Mouse (Mus musculus) brain, embryonic 14.5 days (tissue): ENCODE measurements around the gene Snrpg. TPM values are rescaled to one million over a fixed set of nuclear protein-coding genes. Genes with fewer than 3 reads are reported as not detected.
A peak's percentile ranks its signal among the peaks of the same experiment; 100 is the strongest.

ENCODE experiments used
- DNase-seq: peaks from one replicate; pipeline ENCODE4 v3.0.0-alpha.2; 2011; ENCODE audit warnings: low read depth
- CTCF ChIP-seq: fragments of 200-500 bp; IDR thresholded peaks from 2 replicates; pipeline ENCODE4 v1.5.1; 2012; ENCODE audit warnings: inconsistent platforms, mild to moderate bottlenecking, moderate library complexity, borderline replicate concordance; ENCODE audit not compliant: insufficient read depth, insufficient read length; ENCODE audit errors: extremely low read depth
- POLR2A ChIP-seq: fragments of 200-500 bp; IDR thresholded peaks from 2 replicates; pipeline ENCODE4 v1.6.1; 2012; ENCODE audit warnings: mild to moderate bottlenecking, inconsistent platforms, borderline replicate concordance; ENCODE audit not compliant: poor library complexity, insufficient read depth, insufficient read length, severe bottlenecking; ENCODE audit errors: extremely low read depth
- polyA plus RNA-seq: library from polyadenylated mRNA; depleted of rRNA; stranded (reverse); fragments of >200 nt; gene quantifications from 2 replicates; pipeline ENCODE4 v1.2.3, GENCODE M21; 2012

The Snrpg gene
- polyA plus RNA-seq, 1 experiment, result 175 TPM

GRCm38 (mm10) chr6:86395021-86395420 lies 23.9 kb downstream of the Snrpg start:
- TF ChIP-seq CTCF (no peak), POLR2A (no peak)
- no peak for DNase-seq

- TF ChIP-seq POLR2A (no peak), CTCF (no peak)
- DNase-seq, result peak; percentile 13
Measured at GRCm38 (mm10) chr6:86395969-86396368, 24.9 kb downstream of the Snrpg start.

- peak; percentile 94 for DNase-seq
- no peak for TF ChIP-seq CTCF
- TF ChIP-seq POLR2A, result peak; percentile 97
Measured at GRCm38 (mm10) chr6:86396581-86397256, 25.6 kb downstream of the Snrpg start, which contains the start of gene Pcyox1. Gene Pcyox1 (minus strand): TSS chr6:86397154.

- no peak for TF ChIP-seq POLR2A
- no peak for TF ChIP-seq CTCF
- DNase-seq, result no peak
Measured at GRCm38 (mm10) chr6:86397257-86397980, 26.3 kb downstream of the Snrpg start.

GRCm38 (mm10) chr6:86398986-86399385 lies 27.9 kb downstream of the Snrpg start:
- DNase-seq, result no peak
- TF ChIP-seq POLR2A, result no peak
- no peak for TF ChIP-seq CTCF

- TF ChIP-seq CTCF, result no peak
- no peak for TF ChIP-seq POLR2A
- DNase-seq, result no peak
Measured at GRCm38 (mm10) chr6:86399995-86400394, 28.9 kb downstream of the Snrpg start.

- peak; percentile 70; the same call in 1 of the 2 replicates for TF ChIP-seq CTCF
- TF ChIP-seq POLR2A, result no peak
Measured at GRCm38 (mm10) chr6:86400972-86401371, 29.9 kb downstream of the Snrpg start.

GRCm38 (mm10) chr6:86402681-86403607 lies 31.8 kb downstream of the Snrpg start:
- no peak for DNase-seq
- TF ChIP-seq POLR2A (no peak), CTCF (no peak)

More at GRCm38 (mm10) chr6:86400972-86401371, 29.9 kb downstream of the Snrpg start:
- DNase-seq, result peak; percentile 84

- peak; percentile 93 for DNase-seq
- TF ChIP-seq POLR2A (no peak), CTCF (no peak)
Measured at GRCm38 (mm10) chr6:86403728-86404099, 32.6 kb downstream of the Snrpg start.

- peak; percentile 99 for DNase-seq
- TF ChIP-seq CTCF (no peak), POLR2A (peak; percentile 69; the same call in 1 of the 2 replicates)
Measured at GRCm38 (mm10) chr6:86404100-86404861, 33.2 kb downstream of the Snrpg start, which contains the start of gene Tia1. Gene Tia1 (plus strand): TSS chr6:86404219.

GRCm38 (mm10) chr6:86404996-86405395 lies 33.9 kb downstream of the Snrpg start:
- DNase-seq, result peak; percentile 62
- TF ChIP-seq POLR2A (no peak), CTCF (no peak)
